Mouse (Mus musculus): ENCODE results near the gene Hmga2. TPM values are rescaled to one million over a fixed set of nuclear protein-coding genes. Genes with fewer than 3 reads are reported as not detected.

Gene Hmga2
- polyA plus RNA-seq, 1 experiment from 2014 or later: 2.2 TPM

DNA sequence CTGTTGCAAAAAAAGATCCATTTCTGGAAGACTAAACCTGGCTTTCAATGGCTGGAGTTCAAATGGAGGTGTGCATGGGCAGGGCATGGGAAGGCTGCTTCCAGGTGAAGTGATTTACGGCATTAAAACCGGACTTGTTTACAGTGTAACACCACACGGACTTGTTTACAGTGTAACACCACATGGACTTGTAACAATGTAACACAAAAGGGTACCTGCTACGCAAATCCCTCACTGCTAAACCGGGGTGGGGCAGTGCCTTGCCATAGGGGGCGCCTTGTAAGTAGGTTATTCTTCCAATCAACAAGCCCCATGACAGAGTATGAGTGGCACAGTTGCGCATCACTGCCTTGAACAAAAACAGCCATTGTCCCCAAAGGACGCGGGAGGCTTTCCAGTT, 44.2 kb downstream of the Hmga2 start:
- Histone ChIP-seq H3K4me2 (replicated peaks; ENCODE audit: low read depth, low read length) (no peak overlapping the region), H3K4me3 (ENCODE audit: low read depth, low read length) (no peak overlapping the region), H3K27ac (ENCODE audit: low read length) (no peak overlapping the region), H3K36me3 (ENCODE audit: insufficient read depth, low read length) (no peaks in the 10 kb centered on the region), H3K9me3 (ENCODE audit: low read length) (no peaks in the 10 kb centered on the region), H3K9ac (replicated peaks; ENCODE audit: low read depth) (no peak overlapping the region), H3K27me3 (replicated peaks; ENCODE audit: insufficient read depth, low read length) (no peaks in the 10 kb centered on the region), H3K4me1 (ENCODE audit: insufficient read depth, low read depth, low read length) (peaks cover 8% of the 10 kb centered on the region; the same call in 1 of the 2 replicates)
- ATAC-seq (no peak), DNase-seq (ENCODE audit: low spot score) (no peak)
- 74% methylated on average over 9 of the region's 9 CpGs for WGBS
- TF ChIP-seq EP300 (IDR thresholded peaks at IDR 0.05) (no peak), CTCF (IDR thresholded peaks at IDR 0.05) (no peak)

DNA sequence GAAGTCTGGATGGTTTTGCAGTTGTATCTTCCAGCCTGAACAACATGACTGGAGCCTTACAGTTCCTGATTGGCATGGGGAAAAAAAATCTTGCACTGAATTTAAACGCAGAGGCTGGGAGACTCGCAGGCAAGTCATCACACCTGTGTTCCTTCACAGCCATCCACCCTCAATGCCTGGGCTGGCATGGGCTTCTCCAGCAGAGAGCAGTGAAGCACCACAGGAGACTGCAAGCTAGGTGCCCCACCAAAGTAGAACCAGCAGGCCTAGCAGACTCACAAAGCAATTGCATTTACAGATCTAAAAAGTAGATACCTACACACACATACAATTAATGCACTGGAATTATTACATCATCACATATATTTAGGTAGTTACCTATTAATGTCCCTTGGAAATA, 44.8 kb downstream of the Hmga2 start:
- TF ChIP-seq CTCF (IDR thresholded peaks at IDR 0.05) (peak; percentile 67), EP300 (IDR thresholded peaks at IDR 0.05) (no peak)
- H3K27ac ChIP-seq (ENCODE audit: low read length): no peak overlapping the region
- 55% methylated on average over 2 of the region's 2 CpGs for WGBS
- H3K9me3 ChIP-seq (ENCODE audit: low read length): no peaks in the 10 kb centered on the region
- DNase-seq (ENCODE audit: low spot score): peak; percentile 29
- no peak overlapping the region for H3K4me3 ChIP-seq (ENCODE audit: low read depth, low read length)
- H3K9ac ChIP-seq (replicated peaks; ENCODE audit: low read depth): no peak overlapping the region
- H3K27me3 ChIP-seq (replicated peaks; ENCODE audit: insufficient read depth, low read length): no peaks in the 10 kb centered on the region
- peaks cover 8% of the 10 kb centered on the region; the same call in 1 of the 2 replicates for H3K4me1 ChIP-seq (ENCODE audit: insufficient read depth, low read depth, low read length)
- H3K4me2 ChIP-seq (replicated peaks; ENCODE audit: low read depth, low read length): no peak overlapping the region
- H3K36me3 ChIP-seq (ENCODE audit: insufficient read depth, low read length): no peaks in the 10 kb centered on the region
- ATAC-seq: no peak

DNA sequence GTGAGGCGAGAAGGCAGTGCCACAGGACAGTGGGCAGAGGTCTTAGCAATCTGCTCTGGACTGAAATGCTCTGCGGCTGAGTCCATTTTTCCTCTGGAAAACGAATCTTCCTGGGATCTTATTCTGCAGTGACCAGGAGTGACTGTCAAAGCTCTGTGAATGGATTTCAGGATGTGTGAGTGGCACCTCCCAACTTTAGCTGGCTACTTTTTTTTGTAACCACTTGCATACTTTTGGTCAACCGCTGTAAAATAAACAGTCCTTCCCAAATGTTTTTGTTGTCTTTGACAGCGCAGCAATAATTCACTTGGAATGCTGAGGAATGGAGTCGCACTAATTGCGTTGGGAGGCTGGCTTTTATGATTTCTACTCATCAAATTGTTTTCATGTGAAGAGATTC, 45.8 kb downstream of the Hmga2 start:
- no peak for TF ChIP-seq CTCF (IDR thresholded peaks at IDR 0.05)
- no peak for TF ChIP-seq EP300 (IDR thresholded peaks at IDR 0.05)
- H3K27ac ChIP-seq (ENCODE audit: low read length): no peak overlapping the region
- DNase-seq (ENCODE audit: low spot score) (no peak), ATAC-seq (no peak)
- H3K4me2 ChIP-seq (replicated peaks; ENCODE audit: low read depth, low read length): no peak overlapping the region
- 31% methylated on average over 7 of the region's 7 CpGs for WGBS
- H3K27me3 ChIP-seq (replicated peaks; ENCODE audit: insufficient read depth, low read length): no peaks in the 10 kb centered on the region
- H3K36me3 ChIP-seq (ENCODE audit: insufficient read depth, low read length): no peaks in the 10 kb centered on the region
- peaks cover 8% of the 10 kb centered on the region; the same call in 1 of the 2 replicates for H3K4me1 ChIP-seq (ENCODE audit: insufficient read depth, low read depth, low read length)
- H3K9ac ChIP-seq (replicated peaks; ENCODE audit: low read depth): no peak overlapping the region
- no peak overlapping the region for H3K4me3 ChIP-seq (ENCODE audit: low read depth, low read length)
- no peaks in the 10 kb centered on the region for H3K9me3 ChIP-seq (ENCODE audit: low read length)

DNA sequence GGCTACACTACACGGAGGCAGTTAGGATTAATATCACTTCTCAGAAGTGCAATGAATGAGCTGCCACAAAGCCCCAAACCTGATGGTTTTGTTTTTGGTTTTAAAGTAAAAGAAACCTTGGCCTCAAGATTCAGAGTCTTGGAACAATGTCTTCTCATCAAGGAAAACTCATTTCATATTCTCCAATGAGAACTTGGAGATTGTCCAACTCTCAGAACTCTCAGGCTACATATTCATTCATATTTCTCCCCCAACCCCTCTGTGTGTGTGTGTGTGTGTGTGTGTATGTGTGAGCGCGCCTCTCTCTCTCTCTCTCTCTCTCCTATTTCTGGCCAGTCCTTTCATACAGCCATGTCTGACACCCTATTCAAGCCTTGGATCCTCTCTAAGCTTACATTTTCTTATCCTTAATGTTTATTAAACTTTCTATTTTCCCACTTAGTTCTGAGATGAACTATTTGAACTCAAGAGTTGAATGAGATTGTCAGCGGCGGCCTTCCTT, 46.5 kb downstream of the Hmga2 start:
- Histone ChIP-seq H3K27ac (ENCODE audit: low read length) (no peak overlapping the region), H3K36me3 (ENCODE audit: insufficient read depth, low read length) (no peaks in the 10 kb centered on the region), H3K27me3 (replicated peaks; ENCODE audit: insufficient read depth, low read length) (no peaks in the 10 kb centered on the region), H3K4me2 (replicated peaks; ENCODE audit: low read depth, low read length) (no peak overlapping the region), H3K9ac (replicated peaks; ENCODE audit: low read depth) (no peak overlapping the region), H3K9me3 (ENCODE audit: low read length) (no peaks in the 10 kb centered on the region), H3K4me3 (ENCODE audit: low read depth, low read length) (no peak overlapping the region), H3K4me1 (ENCODE audit: insufficient read depth, low read depth, low read length) (peaks cover 8% of the 10 kb centered on the region; the same call in 1 of the 2 replicates)
- DNase-seq (ENCODE audit: low spot score): no peak
- ATAC-seq: no peak
- no peak for TF ChIP-seq CTCF (IDR thresholded peaks at IDR 0.05)
- no peak for TF ChIP-seq EP300 (IDR thresholded peaks at IDR 0.05)
- 43% methylated on average over 5 of the region's 5 CpGs for WGBS

DNA sequence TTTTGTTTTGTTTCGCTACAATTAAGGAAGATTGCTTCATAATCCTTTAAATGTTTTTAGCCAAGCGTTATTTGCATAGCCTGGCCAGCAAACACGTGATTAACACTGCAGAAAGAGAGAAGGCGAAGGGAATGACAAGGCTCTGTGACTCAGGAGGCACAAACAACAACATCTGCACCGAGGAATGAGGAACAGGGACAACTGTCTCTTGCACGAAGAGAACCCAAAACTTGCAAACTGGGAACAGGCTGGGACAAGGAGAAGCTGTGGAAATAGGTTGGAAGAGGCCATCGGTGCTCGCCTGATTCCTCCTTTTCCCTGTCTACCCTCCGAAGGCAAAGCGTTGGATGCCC, 47.1 kb downstream of the Hmga2 start:
- Histone ChIP-seq H3K9ac (replicated peaks; ENCODE audit: low read depth) (no peak overlapping the region), H3K27me3 (replicated peaks; ENCODE audit: insufficient read depth, low read length) (no peaks in the 10 kb centered on the region), H3K4me3 (ENCODE audit: low read depth, low read length) (peak overlapping the region; percentile 18), H3K27ac (ENCODE audit: low read length) (peak overlapping the region; percentile 34; the same call in 1 of the 2 replicates), H3K4me2 (replicated peaks; ENCODE audit: low read depth, low read length) (peak overlapping the region; percentile 53), H3K4me1 (ENCODE audit: insufficient read depth, low read depth, low read length) (peaks cover 8% of the 10 kb centered on the region; the same call in 1 of the 2 replicates), H3K36me3 (ENCODE audit: insufficient read depth, low read length) (no peaks in the 10 kb centered on the region), H3K9me3 (ENCODE audit: low read length) (no peaks in the 10 kb centered on the region)
- WGBS: 48% methylated on average over 10 of the region's 10 CpGs
- DNase-seq (ENCODE audit: low spot score) (peak; percentile 79), ATAC-seq (peak; percentile 32; the same call in 1 of the 2 replicates)
- TF ChIP-seq EP300 (IDR thresholded peaks at IDR 0.05): no peak
- no peak for TF ChIP-seq CTCF (IDR thresholded peaks at IDR 0.05)

DNA sequence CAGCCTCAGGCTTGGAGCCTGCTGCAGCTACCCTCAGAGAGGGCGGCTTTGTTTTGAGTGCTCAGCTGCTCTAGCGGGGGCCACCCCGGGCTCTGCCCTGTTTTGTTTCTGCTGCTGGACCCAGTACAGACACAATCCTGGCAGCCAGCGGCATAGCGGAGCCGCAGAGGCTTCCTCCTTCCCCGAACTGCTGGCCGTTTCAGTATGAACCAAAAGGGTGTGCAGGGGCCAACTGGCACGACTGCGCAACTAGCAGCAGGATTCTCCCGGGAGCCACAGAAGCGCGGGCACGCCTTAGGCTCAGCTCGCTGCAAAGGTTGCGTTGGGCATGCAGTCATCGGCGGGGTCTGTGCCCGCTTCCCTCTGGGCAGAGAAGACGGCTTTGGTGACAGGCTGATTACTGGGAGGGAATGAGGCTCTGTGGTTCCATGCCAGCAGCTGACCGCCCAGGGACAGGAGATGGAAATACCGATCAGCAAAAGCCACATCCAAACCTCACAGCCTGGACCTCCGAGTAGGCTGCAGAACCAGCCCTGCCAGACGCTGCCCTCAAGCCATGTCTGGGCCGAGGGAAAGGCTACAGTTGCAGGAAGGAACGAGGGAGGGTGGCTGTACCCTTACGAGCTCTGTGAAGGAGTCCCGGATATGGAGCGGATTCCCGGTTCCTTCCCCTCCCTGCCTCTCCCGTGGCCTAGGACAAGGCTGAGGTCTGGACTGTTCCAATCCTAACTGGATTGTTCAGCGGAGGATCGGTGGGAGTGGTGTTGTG, 47.7 kb downstream of the Hmga2 start:
- Histone ChIP-seq H3K4me3 (ENCODE audit: low read depth, low read length) (peak overlapping the region; percentile 18), H3K4me1 (ENCODE audit: insufficient read depth, low read depth, low read length) (peaks cover 8% of the 10 kb centered on the region; the same call in 1 of the 2 replicates), H3K27ac (ENCODE audit: low read length) (peak overlapping the region; percentile 34), H3K4me2 (replicated peaks; ENCODE audit: low read depth, low read length) (peak overlapping the region; percentile 53), H3K36me3 (ENCODE audit: insufficient read depth, low read length) (no peaks in the 10 kb centered on the region), H3K27me3 (replicated peaks; ENCODE audit: insufficient read depth, low read length) (no peaks in the 10 kb centered on the region), H3K9me3 (ENCODE audit: low read length) (no peaks in the 10 kb centered on the region), H3K9ac (replicated peaks; ENCODE audit: low read depth) (no peak overlapping the region; the same call in 1 of the 2 replicates)
- DNase-seq (ENCODE audit: low spot score) (peak; percentile 47), ATAC-seq (peak; percentile 73)
- TF ChIP-seq EP300 (IDR thresholded peaks at IDR 0.05): no peak
- TF ChIP-seq CTCF (IDR thresholded peaks at IDR 0.05): no peak
- 33% methylated on average over 33 of the region's 33 CpGs for WGBS
